27 mouse cellular contexts compared by ENCODE assay signal in the genomic region with DNA sequence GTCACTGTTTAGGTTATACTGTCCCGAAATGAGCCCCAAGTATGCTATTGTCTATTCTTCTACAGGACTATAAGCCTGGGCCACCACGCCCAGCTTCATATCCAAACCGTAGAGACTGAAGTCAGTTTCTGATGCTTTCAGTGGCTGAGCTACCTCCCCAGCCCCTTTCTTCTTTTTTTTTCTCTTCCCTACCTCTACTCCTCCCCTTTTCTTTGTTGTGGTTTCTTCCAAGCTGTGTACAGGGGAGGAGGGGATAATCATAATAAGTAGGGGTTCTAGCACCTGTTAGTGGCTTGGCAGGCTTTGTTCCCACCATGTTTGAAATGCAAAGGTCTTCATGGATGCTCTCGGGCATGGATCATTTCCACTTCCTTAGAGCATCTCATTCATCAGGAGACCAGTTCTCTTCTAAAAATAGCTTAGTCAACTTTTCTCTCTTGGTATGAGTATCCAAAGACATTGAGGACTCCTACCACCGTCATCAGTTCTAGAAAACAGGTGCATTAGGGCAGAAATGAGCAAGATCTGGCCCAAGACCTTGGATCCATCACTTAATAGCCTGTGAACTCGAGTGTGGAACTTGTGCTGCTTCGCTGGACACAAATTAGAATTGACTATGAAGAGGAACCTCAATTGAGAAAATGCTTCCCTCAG.
"Had no signal": no experiment of that assay in that cellular context is flagged by ENCODE, and none has a peak within 500 bp of the region (broad histone marks: within the 10 kb centered on the region; RNA-seq: fewer than 3 reads in every experiment).

No protein-coding gene starts in this region.

- H3K9me3 ChIP-seq: embryonic facial prominence, embryonic 10.5 days; embryonic facial prominence, embryonic 12.5 days; embryonic facial prominence, embryonic 13.5 days; embryonic facial prominence, embryonic 15.5 days; forebrain, embryonic 10.5 days; forebrain, embryonic 12.5 days; forebrain, embryonic 13.5 days; forebrain, embryonic 15.5 days had no signal

- H3K4me2 ChIP-seq: embryonic facial prominence, embryonic 12.5 days; embryonic facial prominence, embryonic 13.5 days; embryonic facial prominence, embryonic 15.5 days; forebrain, embryonic 12.5 days; forebrain, embryonic 13.5 days; forebrain, embryonic 15.5 days had no signal

- H3K9ac ChIP-seq: embryonic facial prominence, embryonic 12.5 days; embryonic facial prominence, embryonic 13.5 days; embryonic facial prominence, embryonic 15.5 days; forebrain, embryonic 12.5 days; forebrain, embryonic 13.5 days; forebrain, embryonic 15.5 days; forebrain, postnatal 0 days had no signal

- H3K4me1 ChIP-seq: embryonic facial prominence, embryonic 12.5 days; embryonic facial prominence, embryonic 15.5 days had no signal

- H3K27me3 ChIP-seq: embryonic facial prominence, embryonic 12.5 days; embryonic facial prominence, embryonic 13.5 days; embryonic facial prominence, embryonic 15.5 days; forebrain, embryonic 12.5 days; forebrain, embryonic 13.5 days; forebrain, embryonic 15.5 days had no signal

- H3K4me3 ChIP-seq: embryonic facial prominence, embryonic 10.5 days; embryonic facial prominence, embryonic 12.5 days; embryonic facial prominence, embryonic 13.5 days; embryonic facial prominence, embryonic 15.5 days; erythroblast, embryonic 14.5 days; forebrain, embryonic 10.5 days; forebrain, embryonic 12.5 days; forebrain, embryonic 13.5 days; forebrain, embryonic 15.5 days; gastrocnemius, adult 2 months; heart, adult 2 months had no signal

- ATAC-seq: forebrain, embryonic 13.5 days; forebrain, embryonic 14.5 days; forebrain, embryonic 15.5 days had no signal

- DNase-seq: cerebellum, adult 8-10 months; cerebellum, adult 9-10 months; cerebellum, adult 9-11 months; cerebellum, postnatal 10 days; cerebellum, postnatal 14 days; cerebellum, postnatal 25 days; cerebellum, postnatal 36 days; embryo, embryonic 11 days; forebrain, postnatal 0 days; gastrocnemius, adult 2 months; gastrocnemius, postnatal 10 days; gastrocnemius, postnatal 14 days; gastrocnemius, postnatal 25 days; gastrocnemius, postnatal 36 days; heart, adult 11 months; heart, adult 18-20 months; heart, adult 2 months had no signal

- H3K27ac ChIP-seq: embryonic facial prominence, embryonic 10.5 days; embryonic facial prominence, embryonic 12.5 days; embryonic facial prominence, embryonic 13.5 days; embryonic facial prominence, embryonic 15.5 days; forebrain, embryonic 12.5 days; gastrocnemius, adult 2 months; heart, adult 2 months had no signal

- H3K36me3 ChIP-seq: embryonic facial prominence, embryonic 10.5 days; embryonic facial prominence, embryonic 12.5 days; embryonic facial prominence, embryonic 13.5 days; embryonic facial prominence, embryonic 15.5 days; forebrain, embryonic 10.5 days; forebrain, embryonic 12.5 days; forebrain, embryonic 15.5 days had no signal
